8 mouse cellular contexts compared by ENCODE assay signal in the genomic region with DNA sequence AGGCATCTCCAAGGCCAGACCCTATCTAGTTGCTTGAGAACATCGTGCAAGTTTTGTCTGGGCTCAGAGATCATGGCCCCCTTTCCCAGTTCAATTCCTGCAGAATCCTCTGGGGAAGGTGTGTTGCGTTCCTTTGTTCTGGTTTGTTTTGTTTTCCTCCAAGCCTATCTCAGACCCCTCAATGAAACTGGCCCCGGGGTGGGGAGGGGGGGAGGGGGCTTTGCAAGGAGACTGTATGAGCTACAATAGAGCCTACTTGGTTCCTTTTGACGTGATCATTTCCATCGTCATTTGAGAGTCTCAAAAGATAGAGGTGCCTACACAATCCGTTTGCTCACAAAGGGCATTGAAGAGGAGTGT. TPM values are rescaled to one million over a fixed set of nuclear protein-coding genes. Genes with fewer than 3 reads are reported as not detected.
A peak's percentile ranks its signal among the peaks of the same experiment; 100 is the strongest.
DNase-seq lines count a peak whose midpoint lies in the region; ATAC-seq lines count a peak whose summit lies in the region.

No protein-coding gene starts in this region.

- no peaks in the 10 kb centered on the region for H3K9me3 ChIP-seq in heart, embryonic 11.5 days (replicated peaks; ENCODE audit: control insufficient read depth, low read length)
- H3K9me3 ChIP-seq in megakaryocyte, embryonic 14.5 days = 0 out of 2 replicates have a peak, but pooled peaks cover 5% of the 10 kb centered on the region
- H3K9me3 ChIP-seq in intestine, embryonic 16.5 days (ENCODE audit: control insufficient read depth, low read length) = no peaks in the 10 kb centered on the region
- H3K9me3 ChIP-seq in stomach, embryonic 14.5 days (ENCODE audit: control insufficient read depth, low read depth, low read length) = no peaks in the 10 kb centered on the region

- DNase-seq in heart, adult 18-20 months = no peak
- no peak for DNase-seq in thymus, adult 18-20 months
- DNase-seq in gastrocnemius, adult 18-20 months (ENCODE audit: low spot score) = no peak

- 13% methylated on average over 6 of the region's 6 CpGs for WGBS in heart, embryonic 11.5 days (ENCODE audit: insufficient replicate concordance)
- 31% methylated on average over 6 of the region's 6 CpGs for WGBS in intestine, embryonic 16.5 days
- 27% methylated on average over 6 of the region's 6 CpGs for WGBS in stomach, embryonic 14.5 days

- no peak for ATAC-seq in heart, embryonic 11.5 days (replicated peaks; ENCODE audit: insufficient number of reproducible peaks, low FRiP score, low TSS enrichment)
- ATAC-seq in megakaryocyte, adult 5-6 weeks (ENCODE audit: poor library complexity, severe bottlenecking) = no peak
- 0 out of 2 replicates have a peak, but pooled peaks have one; percentile 3 for ATAC-seq in intestine, embryonic 16.5 days
- ATAC-seq in stomach, embryonic 14.5 days (ENCODE audit: insufficient number of reproducible peaks, insufficient read depth, low FRiP score, low read depth) = peak; percentile 7; the same call in 1 of the 2 replicates

- no peak overlapping the region for H3K4me3 ChIP-seq in heart, embryonic 11.5 days (ENCODE audit: low read depth, low read length)
- H3K4me3 ChIP-seq in megakaryocyte, embryonic 14.5 days (replicated peaks) = peak overlapping the region; percentile 92
- H3K4me3 ChIP-seq in intestine, embryonic 16.5 days (ENCODE audit: low read length) = no peak overlapping the region
- H3K4me3 ChIP-seq in stomach, embryonic 14.5 days (ENCODE audit: low read depth, low read length) = peak overlapping the region; percentile 37; the same call in 1 of the 2 replicates

- H3K36me3 ChIP-seq in heart, embryonic 11.5 days (ENCODE audit: control insufficient read depth, insufficient read depth, low read length) = no peaks in the 10 kb centered on the region
- H3K36me3 ChIP-seq in megakaryocyte, embryonic 14.5 days (replicated peaks; ENCODE audit: low read length) = no peaks in the 10 kb centered on the region
- no peaks in the 10 kb centered on the region for H3K36me3 ChIP-seq in intestine, embryonic 16.5 days (ENCODE audit: control insufficient read depth, insufficient read depth, low read length)
- H3K36me3 ChIP-seq in stomach, embryonic 14.5 days (ENCODE audit: control insufficient read depth, insufficient read depth, low read length) = no peaks in the 10 kb centered on the region

- H3K4me1 ChIP-seq in heart, embryonic 11.5 days (ENCODE audit: control insufficient read depth, insufficient read depth, low read length) = peaks cover 8% of the 10 kb centered on the region
- H3K4me1 ChIP-seq in megakaryocyte, embryonic 14.5 days = peaks cover 60% of the 10 kb centered on the region
- H3K4me1 ChIP-seq in intestine, embryonic 16.5 days (ENCODE audit: control insufficient read depth, insufficient read depth, low read length) = peaks cover 17% of the 10 kb centered on the region
- H3K4me1 ChIP-seq in stomach, embryonic 14.5 days (ENCODE audit: control insufficient read depth, insufficient read depth, low read length) = peaks cover 5% of the 10 kb centered on the region; the same call in 1 of the 2 replicates

- no peak overlapping the region for H3K27ac ChIP-seq in heart, embryonic 11.5 days (ENCODE audit: low read depth, low read length)
- H3K27ac ChIP-seq in intestine, embryonic 16.5 days (ENCODE audit: low read length) = peak overlapping the region; percentile 20; the same call in 1 of the 2 replicates
- H3K27ac ChIP-seq in stomach, embryonic 14.5 days (ENCODE audit: low read length) = no peak overlapping the region

- H3K9ac ChIP-seq in heart, embryonic 11.5 days (ENCODE audit: low read depth, low read length) = no peak overlapping the region
- no peak overlapping the region for H3K9ac ChIP-seq in intestine, embryonic 16.5 days (ENCODE audit: low read depth, low read length)
- H3K9ac ChIP-seq in stomach, embryonic 14.5 days (replicated peaks; ENCODE audit: low read depth, low read length) = no peak overlapping the region

- peaks cover 16% of the 10 kb centered on the region for H3K27me3 ChIP-seq in heart, embryonic 11.5 days (ENCODE audit: control insufficient read depth, insufficient read depth, low read length)
- peaks cover 24% of the 10 kb centered on the region for H3K27me3 ChIP-seq in megakaryocyte, embryonic 14.5 days (replicated peaks)
- peaks cover 7% of the 10 kb centered on the region; the same call in 1 of the 2 replicates for H3K27me3 ChIP-seq in intestine, embryonic 16.5 days (replicated peaks; ENCODE audit: control insufficient read depth, insufficient read depth, low read length)
- 0 out of 2 replicates have a peak, but pooled peaks cover 5% of the 10 kb centered on the region for H3K27me3 ChIP-seq in stomach, embryonic 14.5 days (ENCODE audit: control insufficient read depth, insufficient read depth, low read length)

- H3K4me2 ChIP-seq in heart, embryonic 11.5 days = peak overlapping the region; percentile 85
- H3K4me2 ChIP-seq in intestine, embryonic 16.5 days (ENCODE audit: low read depth, low read length) = peak overlapping the region; percentile 83
- peak overlapping the region; percentile 70 for H3K4me2 ChIP-seq in stomach, embryonic 14.5 days (replicated peaks; ENCODE audit: low read depth, low read length)

RNA-seq across cellular contexts. Expression of a gene that starts 0.8 kb away (rescaled TPM):
- polyA plus RNA-seq in heart, embryonic 11.5 days (2014; fragmentation: Nextera tagmentation; extraction: Ambion mirVana) = 18.5 and 19.2 TPM in 2 replicates
- 10 to 100 TPM; 42.3 to 44.8 TPM for total RNA-seq in heart, adult 18-20 months (2021)
- 1.2 TPM in 2 replicates for polyA plus RNA-seq in megakaryocyte, embryonic 14.5 days (2012; ENCODE audit: insufficient read depth, low replicate concordance)
- 31.0 and 33.5 TPM in 2 replicates for total RNA-seq in megakaryocyte, adult 5-6 weeks (2015)
- 31.1 and 31.3 TPM in 2 replicates for total RNA-seq in megakaryocyte, adult 5-6 weeks (2017)
- polyA plus RNA-seq in intestine, embryonic 16.5 days (2015; fragmentation: Nextera tagmentation; extraction: Ambion mirVana) = 46.6 and 46.8 TPM in 2 replicates
- 25.9 and 28.5 TPM in 2 replicates for polyA plus RNA-seq in stomach, embryonic 14.5 days (2014; fragmentation: Nextera tagmentation; extraction: Ambion mirVana)
- 10 to 100 TPM; 11.3 to 21.6 TPM for total RNA-seq in gastrocnemius, adult 18-20 months (2021)

RNA-seq across cellular contexts. Expression of a gene that starts 13.6 kb away (rescaled TPM):
- 1.2 and 1.7 TPM in 2 replicates for polyA plus RNA-seq in heart, embryonic 11.5 days (2014; fragmentation: Nextera tagmentation; extraction: Ambion mirVana)
- 1 to 10 TPM; 1.3 to 1.5 TPM for total RNA-seq in heart, adult 18-20 months (2021)
- not detected in 2 replicates for polyA plus RNA-seq in megakaryocyte, embryonic 14.5 days (2012; ENCODE audit: insufficient read depth, low replicate concordance)
- 0.80 TPM in 1 of 2 replicates, not detected in the other for total RNA-seq in megakaryocyte, adult 5-6 weeks (2015)
- 1.5 TPM in 1 of 2 replicates, not detected in the other for total RNA-seq in megakaryocyte, adult 5-6 weeks (2017)
- 1.6 and 1.8 TPM in 2 replicates for polyA plus RNA-seq in intestine, embryonic 16.5 days (2015; fragmentation: Nextera tagmentation; extraction: Ambion mirVana)
- polyA plus RNA-seq in stomach, embryonic 14.5 days (2014; fragmentation: Nextera tagmentation; extraction: Ambion mirVana) = 3.9 and 4.0 TPM in 2 replicates
- total RNA-seq in gastrocnemius, adult 18-20 months (2021) = not detected

RNA-seq across cellular contexts. Expression of a gene that starts 34.6 kb away (rescaled TPM):
- polyA plus RNA-seq in heart, embryonic 11.5 days (2014; fragmentation: Nextera tagmentation; extraction: Ambion mirVana) = 22.9 and 23.1 TPM in 2 replicates
- 10 to 100 TPM; 31.2 to 41.1 TPM for total RNA-seq in heart, adult 18-20 months (2021)
- 1.2 TPM in 1 of 2 replicates, not detected in the other for polyA plus RNA-seq in megakaryocyte, embryonic 14.5 days (2012; ENCODE audit: insufficient read depth, low replicate concordance)
- total RNA-seq in megakaryocyte, adult 5-6 weeks (2015) = 48.5 and 49.1 TPM in 2 replicates
- total RNA-seq in megakaryocyte, adult 5-6 weeks (2017) = 61.8 and 65.4 TPM in 2 replicates
- polyA plus RNA-seq in intestine, embryonic 16.5 days (2015; fragmentation: Nextera tagmentation; extraction: Ambion mirVana) = 8.3 and 9.0 TPM in 2 replicates
- polyA plus RNA-seq in stomach, embryonic 14.5 days (2014; fragmentation: Nextera tagmentation; extraction: Ambion mirVana) = 12.8 and 13.7 TPM in 2 replicates
- 10 to 100 TPM in 1 of 2 experiments, 1 to 10 TPM in 1; 7.9 to 14.8 TPM for total RNA-seq in gastrocnemius, adult 18-20 months (2021)

Comparison
In these comparisons a context has a peak if more than half of its experiments do, and no peak if none do; other contexts are left out.
1. ATAC-seq: peak in intestine, embryonic 16.5 days (single experiment) and stomach, embryonic 14.5 days (single experiment); none in heart, embryonic 11.5 days (single experiment) and megakaryocyte, adult 5-6 weeks (single experiment).
2. H3K4me3 ChIP-seq: peak in megakaryocyte, embryonic 14.5 days (single experiment) and stomach, embryonic 14.5 days (single experiment); none in heart, embryonic 11.5 days (single experiment) and intestine, embryonic 16.5 days (single experiment).
3. Peak in every context shown above with its lines, with median percentiles within 50 percentile points of each other: H3K4me2 ChIP-seq.